Mouse (Mus musculus) kidney, adult 18-20 months (tissue): Measurements from ENCODE around the gene Scfd2.
A peak's percentile ranks its signal among the peaks of the same experiment; 100 is the strongest.

Experiments
- DNase-seq: peaks from one replicate; pipeline ENCODE4 v3.0.0; 2021

Scfd2 gene

DNA sequence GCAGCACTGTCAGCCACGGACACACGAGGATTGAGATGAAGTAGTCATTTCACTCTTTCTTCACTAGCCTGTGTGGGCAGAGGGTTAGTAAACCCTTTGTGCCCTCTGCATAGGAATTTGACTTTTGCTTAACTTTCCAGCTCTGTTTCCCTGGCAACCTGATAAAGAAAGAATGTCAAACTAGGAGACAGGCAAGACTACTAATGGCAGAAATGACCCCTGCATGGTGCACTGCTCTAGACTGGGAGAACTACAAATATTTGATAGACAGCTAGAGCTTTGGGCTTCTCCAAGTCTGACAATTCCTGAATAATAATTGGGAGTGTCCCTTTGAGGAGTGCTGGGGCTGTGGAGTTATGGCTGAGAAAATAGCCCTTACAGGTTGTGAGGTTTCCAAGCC lies 301.0 kb downstream of the Scfd2 start:
- DNase-seq, result no peak

DNA sequence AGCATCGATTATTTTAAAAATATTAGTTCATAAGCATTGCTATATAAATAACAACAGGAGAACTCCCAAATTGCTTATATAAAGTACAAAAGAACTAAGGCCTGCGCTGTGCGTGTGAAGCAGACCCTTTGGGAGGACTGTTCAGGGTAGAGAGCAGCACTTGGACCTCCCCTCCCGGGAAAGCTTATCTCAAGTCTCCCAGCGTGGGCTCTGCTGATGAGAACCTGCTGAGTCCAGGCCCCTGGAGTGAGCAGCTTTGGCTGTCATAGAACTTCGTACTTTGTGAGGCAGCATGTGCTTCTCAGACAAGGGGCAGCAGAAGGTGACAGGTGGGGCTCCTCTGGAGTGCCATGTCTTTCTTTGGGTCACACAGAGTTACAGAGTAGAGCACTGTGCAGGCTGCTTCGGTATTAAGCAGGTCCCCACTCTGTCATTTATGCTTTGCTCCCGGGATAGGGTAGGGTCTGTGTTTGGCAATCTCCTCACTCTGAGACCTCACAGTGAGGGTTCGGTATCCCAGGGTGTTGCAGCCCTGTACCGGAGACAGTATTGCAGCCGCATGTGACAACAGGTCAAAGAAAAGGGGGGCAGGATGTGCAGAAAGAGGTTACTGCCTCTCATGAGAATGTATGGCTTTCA lies 301.7 kb downstream of the Scfd2 start:
- no peak for DNase-seq

- DNase-seq, result no peak
These were observed 302.6 kb downstream of the Scfd2 start for GRCm38 (mm10) chr5:74228938-74229337.

DNA sequence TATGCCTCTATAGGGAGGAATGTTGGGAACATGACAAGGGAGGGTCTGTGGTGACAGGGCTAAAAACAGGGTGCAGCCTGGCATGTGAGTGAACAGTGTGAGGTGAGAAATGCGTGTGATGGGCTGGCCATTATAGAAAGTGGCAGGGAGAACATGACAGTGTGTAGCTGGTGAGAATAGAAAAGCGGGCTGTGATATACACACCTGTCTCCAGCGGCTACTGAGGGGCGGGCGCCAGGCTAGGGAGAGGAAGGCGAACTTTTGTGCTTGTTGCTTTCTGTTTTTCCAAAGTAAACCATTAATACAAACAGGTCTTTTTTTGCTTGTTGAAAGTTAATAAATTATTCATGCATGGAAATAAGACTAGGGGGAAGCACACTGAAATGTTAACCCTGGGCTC lies 304.2 kb downstream of the Scfd2 start:
- peak; percentile 26 for DNase-seq

DNA sequence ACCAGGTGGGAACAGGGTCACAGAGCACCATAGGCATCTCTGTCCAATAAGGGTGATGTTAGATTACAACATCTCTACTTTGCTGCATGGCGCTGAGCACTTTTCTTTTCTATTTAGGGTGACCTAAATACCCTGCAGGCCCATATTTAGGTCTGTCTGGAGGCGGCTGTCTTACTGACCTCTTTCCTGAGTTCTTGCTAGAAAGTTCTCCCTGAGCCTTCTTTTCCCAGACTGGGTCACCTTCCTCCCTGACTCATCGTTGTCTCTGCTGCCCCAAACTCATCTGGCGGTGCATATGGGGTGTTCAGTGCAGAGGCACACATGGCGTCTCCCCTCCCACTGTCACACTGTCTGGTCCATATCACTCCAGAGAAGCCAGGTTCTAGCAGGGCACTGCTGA lies 305.4 kb downstream of the Scfd2 start:
- no peak for DNase-seq

GRCm38 (mm10) chr5:74224480-74224879 lies 307.1 kb downstream of the Scfd2 start:
- DNase-seq, result no peak

DNA sequence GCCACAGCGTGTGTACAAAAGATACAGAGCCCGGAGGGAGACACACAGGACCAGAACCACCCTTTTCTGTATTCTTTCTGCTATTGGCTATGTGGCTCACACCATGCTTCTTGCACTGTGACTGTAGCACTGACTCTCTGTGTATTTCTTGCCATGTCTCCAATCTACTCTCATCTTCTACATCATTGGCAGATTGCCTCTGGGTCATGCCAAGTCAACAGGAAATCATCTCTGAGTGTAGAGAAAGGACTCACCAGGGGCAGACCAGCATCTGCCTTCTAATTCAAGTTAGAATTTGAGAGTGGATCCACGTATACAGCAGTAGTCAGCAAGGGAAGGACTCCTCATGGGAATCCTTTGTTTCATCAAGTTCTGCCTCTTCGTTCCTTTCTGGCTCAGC lies 308.9 kb downstream of the Scfd2 start:
- DNase-seq, result no peak

- DNase-seq, result no peak
These were observed 313.0 kb downstream of the Scfd2 start for GRCm38 (mm10) chr5:74218524-74218923.

- peak; percentile 11 for DNase-seq
These were observed 316.4 kb downstream of the Scfd2 start for GRCm38 (mm10) chr5:74215125-74215524.

GRCm38 (mm10) chr5:74214501-74215110 lies 317.0 kb downstream of the Scfd2 start:
- DNase-seq, result no peak

GRCm38 (mm10) chr5:74211346-74211745 lies 320.2 kb downstream of the Scfd2 start:
- no peak for DNase-seq

- DNase-seq, result no peak
These were observed 321.9 kb downstream of the Scfd2 start for GRCm38 (mm10) chr5:74209640-74210039.

DNA sequence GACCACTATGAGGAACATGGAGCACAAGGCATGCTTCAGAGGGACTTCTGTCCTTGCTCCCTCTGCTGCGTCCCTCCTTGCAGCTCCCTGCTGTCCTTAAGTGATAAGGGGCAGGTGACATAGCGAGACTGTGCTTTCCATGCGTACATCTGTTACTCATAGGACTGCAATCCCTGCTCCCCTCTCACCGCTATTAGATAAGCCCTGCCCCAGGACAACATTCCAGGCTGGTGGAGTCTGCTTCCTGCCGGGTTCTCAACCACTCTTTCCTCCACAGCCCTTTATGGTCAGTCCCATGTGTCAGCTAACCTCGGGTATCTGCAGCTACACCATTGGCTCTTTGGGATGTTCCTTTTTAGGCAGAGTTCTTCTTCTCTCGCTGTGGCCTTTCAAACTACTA lies 323.1 kb downstream of the Scfd2 start:
- no peak for DNase-seq

DNA sequence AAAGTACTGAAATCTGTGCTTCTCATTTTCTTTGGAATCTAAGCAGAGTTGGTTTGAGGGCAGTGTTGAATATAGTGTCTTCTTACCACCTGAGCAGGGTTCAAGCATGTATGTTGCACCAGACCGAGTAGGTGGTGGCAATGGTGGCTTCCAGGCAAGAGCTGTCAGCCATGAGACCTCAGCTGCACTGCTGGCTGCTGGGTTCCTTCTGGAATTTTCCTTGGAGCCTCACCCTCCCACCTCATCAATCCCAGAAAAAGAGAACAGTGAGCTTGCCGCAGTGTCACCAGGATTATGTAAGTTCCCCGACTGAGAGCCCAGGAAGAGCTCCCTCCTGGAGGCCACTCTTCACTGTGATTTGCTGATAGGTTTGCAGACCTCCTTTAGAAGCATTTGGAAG lies 324.4 kb downstream of the Scfd2 start:
- DNase-seq, result no peak

GRCm38 (mm10) chr5:74206649-74207048 lies 324.9 kb downstream of the Scfd2 start:
- DNase-seq, result peak; percentile 10

GRCm38 (mm10) chr5:74206038-74206437 lies 325.5 kb downstream of the Scfd2 start:
- DNase-seq, result no peak

DNA sequence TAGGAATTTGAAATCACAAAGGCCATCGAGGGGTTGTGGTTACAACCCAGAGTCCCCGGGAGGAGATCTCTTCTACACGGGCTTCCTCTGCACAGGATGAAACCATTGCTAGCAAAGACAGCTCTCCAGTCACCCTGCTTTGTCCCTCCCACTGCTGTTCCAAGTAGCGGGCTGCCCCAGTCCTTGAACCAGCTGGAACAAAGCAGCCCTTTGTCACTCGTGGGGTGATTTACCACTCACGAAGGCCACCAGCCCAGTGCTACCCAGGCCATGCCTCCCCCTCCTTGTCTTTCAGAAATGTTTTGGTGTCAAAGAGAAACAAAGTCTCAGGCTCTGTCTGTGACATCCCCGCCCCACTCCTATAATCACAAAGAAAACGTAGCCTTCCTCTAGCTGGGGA lies 326.1 kb downstream of the Scfd2 start:
- no peak for DNase-seq

- no peak for DNase-seq
These were observed 327.1 kb downstream of the Scfd2 start for GRCm38 (mm10) chr5:74204465-74204864.

GRCm38 (mm10) chr5:74202515-74202914 lies 329.0 kb downstream of the Scfd2 start:
- no peak for DNase-seq

DNA sequence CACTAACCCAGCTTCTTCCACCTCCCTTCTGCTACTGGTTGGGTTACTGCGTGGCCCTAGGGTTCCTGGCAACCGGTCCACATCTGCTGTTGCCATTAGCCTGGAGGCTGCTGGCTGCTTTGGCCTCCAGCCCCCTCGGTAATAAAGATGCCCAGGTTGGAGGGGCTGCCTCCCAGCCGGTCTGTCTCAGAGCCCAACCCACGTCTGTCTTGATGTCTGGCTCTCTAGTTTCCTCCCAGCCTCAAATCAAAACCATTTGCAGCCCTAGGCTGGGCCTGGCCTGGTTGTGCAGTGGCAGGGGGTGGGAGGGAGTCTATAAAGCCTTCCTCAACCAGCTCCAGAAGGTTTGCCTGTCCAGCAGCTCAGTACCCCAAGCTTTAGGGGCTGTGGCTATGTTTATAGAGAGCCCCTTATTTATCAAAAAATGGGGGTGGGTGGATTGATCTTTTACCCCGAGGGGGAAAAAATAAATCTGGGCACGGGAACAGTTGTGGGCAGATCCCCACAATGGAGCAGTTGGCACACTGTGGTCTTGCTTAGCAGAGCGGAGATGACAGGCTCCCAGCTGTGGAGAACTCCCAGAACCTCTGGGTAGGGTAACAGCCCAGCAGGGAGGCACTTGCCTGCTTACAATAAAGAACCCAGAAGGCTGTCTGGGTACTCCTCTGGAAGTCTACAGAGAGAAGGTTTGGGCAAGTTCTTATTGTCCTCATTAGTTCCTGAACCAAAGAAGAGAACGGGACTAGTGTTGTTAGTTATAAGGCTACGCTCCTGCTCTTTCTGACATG lies 329.8 kb downstream of the Scfd2 start:
- no peak for DNase-seq

DNA sequence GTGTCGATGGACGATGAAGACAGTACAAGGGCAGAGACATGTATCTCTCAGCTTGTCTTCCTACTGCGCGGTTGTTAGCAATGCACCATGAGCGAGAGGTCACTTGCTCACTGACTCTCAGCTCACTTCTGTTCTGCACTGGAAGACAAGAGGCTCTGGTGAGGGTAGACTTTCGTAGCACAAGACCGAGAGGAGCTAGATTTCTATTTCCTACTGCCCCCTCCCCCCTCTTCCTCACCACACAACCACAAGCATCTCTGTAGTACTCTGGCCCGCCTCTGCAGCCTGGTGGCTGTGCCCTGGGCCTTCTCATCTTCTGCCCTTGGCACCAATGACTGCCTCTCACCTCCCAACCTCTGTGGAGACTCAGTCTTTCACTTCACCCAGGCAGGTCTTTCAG lies 331.1 kb downstream of the Scfd2 start:
- no peak for DNase-seq

- DNase-seq, result no peak
These were observed 331.8 kb downstream of the Scfd2 start for GRCm38 (mm10) chr5:74199793-74200192.

GRCm38 (mm10) chr5:74198446-74198845 lies 333.1 kb downstream of the Scfd2 start:
- no peak for DNase-seq
